Mouse (Mus musculus) bone marrow macrophage, adult 2 months (primary cell): Measurements from ENCODE around the gene Pin4.

Source experiments
- CTCF ChIP-seq: IDR thresholded peaks from 2 replicates; pipeline ENCODE4 v1.5.1; 2012; ENCODE audit warnings: low read depth, mild to moderate bottlenecking, low read length, moderate library complexity
- POLR2A ChIP-seq: IDR thresholded peaks from 2 replicates; pipeline ENCODE4 v1.6.1; 2012; ENCODE audit warnings: mild to moderate bottlenecking, low read depth, low read length, borderline replicate concordance

DNA sequence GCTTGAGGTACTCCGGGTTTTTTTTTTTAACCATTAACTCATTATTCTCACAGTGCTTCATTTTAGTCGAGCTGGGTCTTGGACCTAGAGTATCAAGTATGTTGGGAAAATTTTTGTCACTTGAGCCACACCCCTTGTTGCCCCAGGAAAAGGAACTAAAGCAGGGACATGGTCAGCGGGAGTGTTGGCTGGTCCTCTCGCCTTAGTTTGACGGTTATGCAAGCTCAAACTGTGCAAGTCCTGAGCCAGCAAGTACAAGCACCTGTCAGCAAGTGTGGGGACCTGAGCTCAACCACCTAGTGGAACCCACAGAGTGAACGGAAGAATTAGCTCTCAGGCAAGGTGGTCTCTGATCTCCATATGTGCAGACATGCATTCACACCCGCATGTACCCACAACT, 17.4 kb upstream of the Pin4 start:
- no peak for TF ChIP-seq POLR2A
- no peak for TF ChIP-seq CTCF
